Mouse (Mus musculus): ENCODE results near the gene Sap18b.

DNA sequence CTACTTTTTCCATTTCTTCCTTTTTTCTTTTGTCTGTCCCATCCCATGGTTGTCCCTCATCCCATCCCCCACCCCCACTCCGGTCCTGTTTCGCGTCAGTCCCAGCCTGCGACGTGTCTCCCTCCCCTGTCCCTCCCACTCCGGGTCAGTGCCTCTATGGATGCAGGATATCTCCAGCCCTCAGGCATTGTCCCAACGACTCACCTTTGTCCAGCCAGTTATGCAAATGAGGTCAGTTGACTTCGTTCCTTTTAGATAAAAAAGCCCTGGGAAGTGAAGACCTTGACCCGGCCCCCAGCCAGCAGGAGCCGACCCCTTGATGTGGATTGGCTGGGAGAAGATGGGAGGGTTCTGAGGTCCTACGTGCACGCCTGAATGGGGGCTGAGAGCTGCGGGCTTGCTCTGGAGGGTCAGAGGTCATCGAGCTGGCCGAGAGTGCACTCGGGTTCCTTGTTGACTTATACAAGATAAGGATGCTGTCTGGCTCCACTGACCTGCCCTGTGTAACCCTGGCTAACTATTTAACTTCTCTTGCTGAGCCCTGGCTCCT, 8.4 kb downstream of the Sap18b start:
- TF ChIP-seq GATA1 (IDR thresholded peaks at IDR 0.05; ENCODE audit: low read length) = no peak
- TF ChIP-seq TAL1 (IDR thresholded peaks at IDR 0.05; ENCODE audit: low read length) = no peak
